Mouse (Mus musculus) liver, embryonic 11.5 days (tissue): ENCODE measurements around the gene Ap3d1. TPM values are rescaled to one million over a fixed set of nuclear protein-coding genes. Genes with fewer than 3 reads are reported as not detected.
A peak's percentile ranks its signal among the peaks of the same experiment; 100 is the strongest.

Source experiments
- ATAC-seq: fragments of 200-750 bp; cut with Nextera tagmentation; replicated peaks from 2 replicates; pipeline ENCODE4 v1.8.0; 2017; ENCODE audit warnings: moderate number of reproducible peaks, mild to moderate bottlenecking, moderate TSS enrichment, moderate library complexity; ENCODE audit not compliant: low FRiP score
- DNase-seq: peaks from one replicate; pipeline ENCODE4 v3.0.0-alpha.2; 2017; ENCODE audit warnings: low spot score
- H3K27ac ChIP-seq: fragments of 300-500 bp; sonication (generic); 2 replicates; pipeline ENCODE4 v1.5.1; 2014; ENCODE audit warnings: mild to moderate bottlenecking, low read depth, low read length, control low read depth
- H3K27me3 ChIP-seq: fragments of 300-500 bp; sonication (generic); replicated peaks from 2 replicates; pipeline ENCODE4 v1.6.1; 2014; ENCODE audit warnings: low read length, mixed read lengths; ENCODE audit not compliant: control insufficient read depth, insufficient read depth
- H3K36me3 ChIP-seq: fragments of 300-500 bp; sonication (generic); 2 replicates; pipeline ENCODE4 v1.6.1; 2014; ENCODE audit warnings: mild to moderate bottlenecking, low read length, moderate library complexity, mixed read lengths; ENCODE audit not compliant: control insufficient read depth, insufficient read depth
- H3K4me1 ChIP-seq: fragments of 300-500 bp; sonication (generic); replicated peaks from 2 replicates; pipeline ENCODE4 v1.6.1; 2014; ENCODE audit warnings: low read length, mixed read lengths; ENCODE audit not compliant: control insufficient read depth, insufficient read depth
- H3K4me2 ChIP-seq: fragments of 300-500 bp; sonication (generic); 2 replicates; pipeline ENCODE4 v1.6.1; 2014; ENCODE audit warnings: mild to moderate bottlenecking, control low read depth, moderate library complexity
- H3K4me3 ChIP-seq: fragments of 300-500 bp; sonication (generic); 2 replicates; pipeline ENCODE4 v1.5.1; 2014; ENCODE audit warnings: low read depth, low read length, control low read depth
- H3K9ac ChIP-seq: fragments of 300-500 bp; sonication (generic); 2 replicates; pipeline ENCODE4 v1.6.1; 2014; ENCODE audit warnings: low read depth, low read length, control low read depth
- H3K9me3 ChIP-seq: fragments of 300-500 bp; sonication (generic); 2 replicates; pipeline ENCODE4 v1.6.1; 2016; ENCODE audit warnings: low read length, inconsistent platforms, mixed read lengths; ENCODE audit not compliant: control insufficient read depth
- WGBS: fragments of 180-500 bp; shearing (Covaris S2); extraction: QIAGEN DNeasy Blood & Tissue Kit; methylation state at CpG from one replicate; pipeline ENCODE4 v1.1.7; 2014; 5-methylcytosine and 5-hydroxymethylcytosine counted together
- polyA plus RNA-seq: library from polyadenylated mRNA; unstranded; fragments of >200 nt; fragmentation: Nextera tagmentation; extraction: Ambion mirVana; gene quantifications from 2 replicates; pipeline ENCODE4 v1.2.1, GENCODE M21; 2014

The Ap3d1 gene
- polyA plus RNA-seq, 1 experiment from 2014 or later, result 53.2 TPM

GRCm38 (mm10) chr10:80777123-80777522 lies 35.1 kb upstream of the Ap3d1 start:
- H3K4me3 ChIP-seq, result no peak overlapping the region
- no peak overlapping the region for H3K9ac ChIP-seq
- peaks cover 65% of the 10 kb centered on the region for H3K36me3 ChIP-seq
- ATAC-seq (no peak), DNase-seq (no peak)
- H3K27me3 ChIP-seq, result no peaks in the 10 kb centered on the region
- WGBS, result 87% methylated on average over 5 of the region's 5 CpGs
- no peak overlapping the region for H3K4me2 ChIP-seq
- no peaks in the 10 kb centered on the region for H3K9me3 ChIP-seq
- peaks cover 15% of the 10 kb centered on the region for H3K4me1 ChIP-seq
- no peak overlapping the region for H3K27ac ChIP-seq

- H3K4me3 ChIP-seq, result no peak overlapping the region
Observed at GRCm38 (mm10) chr10:80776358-80776869, 34.4 kb upstream of the Ap3d1 start.

GRCm38 (mm10) chr10:80775731-80776130 lies 33.7 kb upstream of the Ap3d1 start:
- ATAC-seq, result no peak
- Histone ChIP-seq H3K4me3 (no peak overlapping the region), H3K4me1 (peaks cover 15% of the 10 kb centered on the region), H3K27me3 (no peaks in the 10 kb centered on the region), H3K9ac (no peak overlapping the region), H3K36me3 (peaks cover 63% of the 10 kb centered on the region), H3K27ac (no peak overlapping the region), H3K9me3 (no peaks in the 10 kb centered on the region), H3K4me2 (no peak overlapping the region)
- DNase-seq, result no peak
- 86% methylated on average over 4 of the region's 4 CpGs for WGBS

More at GRCm38 (mm10) chr10:80776358-80776869, 34.4 kb upstream of the Ap3d1 start:
- Histone ChIP-seq H3K9ac (no peak overlapping the region), H3K4me2 (no peak overlapping the region), H3K27me3 (no peaks in the 10 kb centered on the region), H3K36me3 (peaks cover 62% of the 10 kb centered on the region), H3K9me3 (no peaks in the 10 kb centered on the region), H3K27ac (no peak overlapping the region), H3K4me1 (peaks cover 15% of the 10 kb centered on the region)
- WGBS, result 85% methylated on average over 6 of the region's 6 CpGs
- DNase-seq (no peak), ATAC-seq (no peak)

DNA sequence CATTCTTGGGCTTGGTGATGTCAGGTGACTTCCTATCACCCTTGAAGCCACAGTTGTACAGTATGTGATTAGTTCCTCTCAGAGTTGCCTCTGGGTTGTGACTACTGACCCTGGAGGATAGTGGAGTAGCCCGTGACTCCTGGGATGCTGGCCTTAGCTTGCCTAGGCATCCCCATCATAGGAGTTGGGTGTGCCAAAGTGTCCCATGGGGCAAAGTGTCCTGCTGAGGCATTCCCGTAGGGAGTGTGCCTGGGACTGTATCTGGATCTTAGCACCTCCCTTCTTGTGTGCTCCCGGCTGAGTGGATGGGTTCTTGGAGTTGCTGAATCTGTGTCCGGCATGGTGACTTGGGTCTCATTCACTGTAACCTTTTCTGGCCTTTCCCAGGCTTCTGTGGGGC lies 32.9 kb upstream of the Ap3d1 start:
- Histone ChIP-seq H3K9me3 (no peaks in the 10 kb centered on the region), H3K36me3 (peaks cover 64% of the 10 kb centered on the region), H3K4me1 (peaks cover 20% of the 10 kb centered on the region), H3K4me3 (no peak overlapping the region), H3K27ac (no peak overlapping the region), H3K27me3 (no peaks in the 10 kb centered on the region), H3K9ac (no peak overlapping the region), H3K4me2 (no peak overlapping the region)
- DNase-seq (no peak), ATAC-seq (peak; percentile 15; the same call in 1 of the 2 replicates)
- 84% methylated on average over 4 of the region's 4 CpGs for WGBS

GRCm38 (mm10) chr10:80774549-80774948 lies 32.5 kb upstream of the Ap3d1 start:
- Histone ChIP-seq H3K36me3 (peaks cover 67% of the 10 kb centered on the region), H3K27me3 (no peaks in the 10 kb centered on the region), H3K4me1 (peaks cover 20% of the 10 kb centered on the region), H3K4me3 (no peak overlapping the region), H3K9ac (no peak overlapping the region), H3K9me3 (no peaks in the 10 kb centered on the region), H3K27ac (peak overlapping the region; percentile 58; the same call in 1 of the 2 replicates), H3K4me2 (no peak overlapping the region)
- DNase-seq (peak; percentile 70), ATAC-seq (peak; percentile 90)
- 24% methylated on average over 2 of the region's 2 CpGs for WGBS

- ATAC-seq (no peak), DNase-seq (no peak)
- peak overlapping the region; percentile 58; the same call in 1 of the 2 replicates for H3K27ac ChIP-seq
- no peak overlapping the region for H3K4me3 ChIP-seq
- peaks cover 67% of the 10 kb centered on the region for H3K36me3 ChIP-seq
- no peak overlapping the region for H3K4me2 ChIP-seq
- H3K27me3 ChIP-seq, result no peaks in the 10 kb centered on the region
- H3K4me1 ChIP-seq, result peaks cover 20% of the 10 kb centered on the region
- H3K9ac ChIP-seq, result no peak overlapping the region
- 75% methylated on average over 5 of the region's 5 CpGs for WGBS
- no peaks in the 10 kb centered on the region for H3K9me3 ChIP-seq
Observed at GRCm38 (mm10) chr10:80773816-80774215, 31.8 kb upstream of the Ap3d1 start.

DNA sequence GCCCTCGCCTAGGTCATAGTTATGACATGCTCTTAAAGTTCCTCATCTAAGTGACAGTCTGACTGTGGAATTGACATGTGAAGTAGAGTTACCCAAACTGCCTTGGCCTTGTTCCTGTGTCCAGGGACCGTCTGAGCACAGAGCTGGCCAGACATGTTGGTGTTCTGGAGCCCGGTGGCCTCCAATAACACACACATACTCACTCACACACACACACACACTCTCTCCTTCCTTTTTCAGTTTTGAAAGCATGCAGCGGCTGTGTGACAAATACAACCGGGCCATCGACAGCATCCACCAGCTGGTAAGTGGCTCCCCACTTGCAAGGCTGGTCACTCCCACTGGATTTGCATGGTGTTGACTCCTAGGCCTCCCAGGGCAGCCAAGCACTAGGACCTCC lies 26.3 kb upstream of the Ap3d1 start:
- WGBS, result 89% methylated on average over 6 of the region's 6 CpGs
- H3K9me3 ChIP-seq, result no peaks in the 10 kb centered on the region
- H3K4me1 ChIP-seq, result peaks cover 9% of the 10 kb centered on the region
- no peak overlapping the region for H3K27ac ChIP-seq
- no peak overlapping the region for H3K4me2 ChIP-seq
- H3K27me3 ChIP-seq, result no peaks in the 10 kb centered on the region
- peaks cover 55% of the 10 kb centered on the region for H3K36me3 ChIP-seq
- H3K9ac ChIP-seq, result no peak overlapping the region
- no peak for ATAC-seq
- no peak overlapping the region for H3K4me3 ChIP-seq
- DNase-seq, result no peak

- Histone ChIP-seq H3K4me1 (peaks cover 9% of the 10 kb centered on the region), H3K27me3 (no peaks in the 10 kb centered on the region), H3K27ac (no peak overlapping the region), H3K4me3 (no peak overlapping the region), H3K9ac (no peak overlapping the region), H3K9me3 (no peaks in the 10 kb centered on the region), H3K36me3 (peaks cover 44% of the 10 kb centered on the region), H3K4me2 (no peak overlapping the region)
- no peak for DNase-seq
- ATAC-seq, result no peak
- 83% methylated on average over 10 of the region's 10 CpGs for WGBS
Observed at GRCm38 (mm10) chr10:80766161-80766815, 24.2 kb upstream of the Ap3d1 start.

DNA sequence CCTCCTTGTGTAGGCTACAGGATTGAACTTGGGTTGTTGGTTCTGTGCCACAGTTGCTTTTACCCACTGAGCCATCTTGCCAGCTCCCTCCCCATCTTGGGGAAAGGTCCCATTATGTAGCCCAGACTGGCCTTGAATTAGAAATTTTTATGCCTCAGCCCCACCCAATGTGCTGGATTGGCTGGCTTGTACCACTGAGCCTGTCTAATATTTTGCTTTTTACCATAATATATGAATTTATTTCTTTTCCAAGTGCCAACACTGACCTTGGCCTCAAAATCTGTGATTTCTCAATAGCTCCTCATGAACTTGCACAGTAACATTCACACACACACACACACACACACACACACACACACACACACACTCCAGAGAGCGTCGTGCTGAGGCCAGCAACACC lies 23.7 kb upstream of the Ap3d1 start:
- no peak overlapping the region for H3K4me3 ChIP-seq
- no peaks in the 10 kb centered on the region for H3K27me3 ChIP-seq
- 85% methylated on average over 2 of the region's 2 CpGs for WGBS
- H3K4me2 ChIP-seq, result no peak overlapping the region
- peaks cover 39% of the 10 kb centered on the region for H3K36me3 ChIP-seq
- H3K27ac ChIP-seq, result no peak overlapping the region
- peaks cover 13% of the 10 kb centered on the region for H3K4me1 ChIP-seq
- no peak overlapping the region for H3K9ac ChIP-seq
- no peak for ATAC-seq
- H3K9me3 ChIP-seq, result no peaks in the 10 kb centered on the region
- DNase-seq, result no peak
